Mouse (Mus musculus): ENCODE measurements around the gene Spaca9.

Spaca9 gene

GRCm38 (mm10) chr2:28665818-28666217 is 33.7 kb downstream of the Spaca9 start:
- DNase-seq (ENCODE audit: inconsistent ontology term): no peak

- DNase-seq (ENCODE audit: inconsistent ontology term): no peak
Measured at GRCm38 (mm10) chr2:28662891-28663290, 36.6 kb downstream of the Spaca9 start.

GRCm38 (mm10) chr2:28656216-28656615 is 43.3 kb downstream of the Spaca9 start:
- DNase-seq (ENCODE audit: inconsistent ontology term): no peak

- no peak for DNase-seq (ENCODE audit: inconsistent ontology term)
Measured at GRCm38 (mm10) chr2:28654295-28654694, 45.2 kb downstream of the Spaca9 start.

- DNase-seq (ENCODE audit: inconsistent ontology term): no peak
Measured at GRCm38 (mm10) chr2:28653351-28653750, 46.2 kb downstream of the Spaca9 start.

- no peak for DNase-seq (ENCODE audit: inconsistent ontology term)
Measured at GRCm38 (mm10) chr2:28650526-28650925, 49.0 kb downstream of the Spaca9 start.

GRCm38 (mm10) chr2:28643081-28643480 is 56.4 kb downstream of the Spaca9 start:
- no peak for DNase-seq (ENCODE audit: inconsistent ontology term)
